Mouse (Mus musculus): Measurements from ENCODE around the gene Dnm3. TPM values are rescaled to one million over a fixed set of nuclear protein-coding genes. Genes with fewer than 3 reads are reported as not detected.

Dnm3 gene
- polyA plus RNA-seq, 1 experiment from 2014 or later, result 2.8 TPM

GRCm38 (mm10) chr1:162158486-162158885 lies 319.3 kb downstream of the Dnm3 start:
- no peak overlapping the region for H3K4me2 ChIP-seq (ENCODE audit: low read depth, low read length)
- no peaks in the 10 kb centered on the region for H3K36me3 ChIP-seq (ENCODE audit: control insufficient read depth, insufficient read depth, low read length)
- H3K9me3 ChIP-seq (ENCODE audit: control insufficient read depth, low read length), result no peaks in the 10 kb centered on the region
- no peak for ATAC-seq (ENCODE audit: low read depth)
- no peak overlapping the region for H3K27ac ChIP-seq (ENCODE audit: low read length)
- 78% methylated on average over 2 of the region's 2 CpGs for WGBS
- H3K9ac ChIP-seq (ENCODE audit: low read length), result no peak overlapping the region
- H3K4me3 ChIP-seq (ENCODE audit: low read length), result no peak overlapping the region
- H3K4me1 ChIP-seq (replicated peaks; ENCODE audit: control insufficient read depth, insufficient read depth, low read length), result no peaks in the 10 kb centered on the region; the same call in 1 of the 2 replicates
- H3K27me3 ChIP-seq (ENCODE audit: control insufficient read depth, insufficient read depth, low read depth, low read length), result no peaks in the 10 kb centered on the region

GRCm38 (mm10) chr1:162157659-162158058 lies 320.2 kb downstream of the Dnm3 start:
- Histone ChIP-seq H3K36me3 (ENCODE audit: control insufficient read depth, insufficient read depth, low read length) (no peaks in the 10 kb centered on the region), H3K27ac (ENCODE audit: low read length) (no peak overlapping the region), H3K4me1 (replicated peaks; ENCODE audit: control insufficient read depth, insufficient read depth, low read length) (no peaks in the 10 kb centered on the region; the same call in 1 of the 2 replicates), H3K4me3 (ENCODE audit: low read length) (no peak overlapping the region), H3K9me3 (ENCODE audit: control insufficient read depth, low read length) (no peaks in the 10 kb centered on the region), H3K9ac (ENCODE audit: low read length) (no peak overlapping the region), H3K27me3 (ENCODE audit: control insufficient read depth, insufficient read depth, low read depth, low read length) (no peaks in the 10 kb centered on the region), H3K4me2 (ENCODE audit: low read depth, low read length) (no peak overlapping the region)
- WGBS, result 75% methylated on average over 5 of the region's 5 CpGs
- no peak for ATAC-seq (ENCODE audit: low read depth)

- no peak overlapping the region for H3K4me2 ChIP-seq (ENCODE audit: low read depth, low read length)
- no peak overlapping the region for H3K4me3 ChIP-seq (ENCODE audit: low read length)
- H3K36me3 ChIP-seq (ENCODE audit: control insufficient read depth, insufficient read depth, low read length), result no peaks in the 10 kb centered on the region
- no peaks in the 10 kb centered on the region for H3K27me3 ChIP-seq (ENCODE audit: control insufficient read depth, insufficient read depth, low read depth, low read length)
- no peak for ATAC-seq (ENCODE audit: low read depth)
- no peak overlapping the region for H3K27ac ChIP-seq (ENCODE audit: low read length)
- H3K9me3 ChIP-seq (ENCODE audit: control insufficient read depth, low read length), result no peaks in the 10 kb centered on the region
- no peaks in the 10 kb centered on the region; the same call in 1 of the 2 replicates for H3K4me1 ChIP-seq (replicated peaks; ENCODE audit: control insufficient read depth, insufficient read depth, low read length)
- H3K9ac ChIP-seq (ENCODE audit: low read length), result no peak overlapping the region
- 42% methylated on average over 5 of the region's 5 CpGs for WGBS
Measured at GRCm38 (mm10) chr1:162156873-162157272, 321.0 kb downstream of the Dnm3 start.

GRCm38 (mm10) chr1:162155546-162155945 lies 322.3 kb downstream of the Dnm3 start:
- ATAC-seq (ENCODE audit: low read depth), result no peak
- Histone ChIP-seq H3K36me3 (ENCODE audit: control insufficient read depth, insufficient read depth, low read length) (no peaks in the 10 kb centered on the region), H3K9me3 (ENCODE audit: control insufficient read depth, low read length) (no peaks in the 10 kb centered on the region), H3K27ac (ENCODE audit: low read length) (no peak overlapping the region), H3K27me3 (ENCODE audit: control insufficient read depth, insufficient read depth, low read depth, low read length) (no peaks in the 10 kb centered on the region), H3K9ac (ENCODE audit: low read length) (no peak overlapping the region), H3K4me2 (ENCODE audit: low read depth, low read length) (no peak overlapping the region), H3K4me1 (replicated peaks; ENCODE audit: control insufficient read depth, insufficient read depth, low read length) (no peaks in the 10 kb centered on the region; the same call in 1 of the 2 replicates), H3K4me3 (ENCODE audit: low read length) (no peak overlapping the region)
- WGBS, result 71% methylated on average over 3 of the region's 3 CpGs

GRCm38 (mm10) chr1:162153118-162153517 lies 324.7 kb downstream of the Dnm3 start:
- 84% methylated on average over 5 of the region's 5 CpGs for WGBS

GRCm38 (mm10) chr1:162149730-162150129 lies 328.1 kb downstream of the Dnm3 start:
- Histone ChIP-seq H3K9ac (ENCODE audit: low read length) (no peak overlapping the region), H3K36me3 (ENCODE audit: control insufficient read depth, insufficient read depth, low read length) (no peaks in the 10 kb centered on the region), H3K4me1 (replicated peaks; ENCODE audit: control insufficient read depth, insufficient read depth, low read length) (no peaks in the 10 kb centered on the region; the same call in 1 of the 2 replicates), H3K4me2 (ENCODE audit: low read depth, low read length) (no peak overlapping the region), H3K4me3 (ENCODE audit: low read length) (no peak overlapping the region), H3K9me3 (ENCODE audit: control insufficient read depth, low read length) (no peaks in the 10 kb centered on the region), H3K27ac (ENCODE audit: low read length) (no peak overlapping the region), H3K27me3 (ENCODE audit: control insufficient read depth, insufficient read depth, low read depth, low read length) (no peaks in the 10 kb centered on the region)
- ATAC-seq (ENCODE audit: low read depth), result peak; percentile 49
- WGBS, result 75% methylated on average over 3 of the region's 3 CpGs

More at GRCm38 (mm10) chr1:162153118-162153517, 324.7 kb downstream of the Dnm3 start:
- no peaks in the 10 kb centered on the region for H3K36me3 ChIP-seq (ENCODE audit: control insufficient read depth, insufficient read depth, low read length)
- no peak overlapping the region for H3K4me3 ChIP-seq (ENCODE audit: low read length)
- no peaks in the 10 kb centered on the region for H3K27me3 ChIP-seq (ENCODE audit: control insufficient read depth, insufficient read depth, low read depth, low read length)
- no peak overlapping the region for H3K4me2 ChIP-seq (ENCODE audit: low read depth, low read length)
- H3K9me3 ChIP-seq (ENCODE audit: control insufficient read depth, low read length), result no peaks in the 10 kb centered on the region
- no peak for ATAC-seq (ENCODE audit: low read depth)
- H3K9ac ChIP-seq (ENCODE audit: low read length), result no peak overlapping the region
- no peak overlapping the region for H3K27ac ChIP-seq (ENCODE audit: low read length)
- no peaks in the 10 kb centered on the region; the same call in 1 of the 2 replicates for H3K4me1 ChIP-seq (replicated peaks; ENCODE audit: control insufficient read depth, insufficient read depth, low read length)

- ATAC-seq (ENCODE audit: low read depth), result no peak
- 75% methylated on average over 3 of the region's 3 CpGs for WGBS
Measured at GRCm38 (mm10) chr1:162147554-162147953, 330.3 kb downstream of the Dnm3 start.

GRCm38 (mm10) chr1:162145748-162146147 lies 332.1 kb downstream of the Dnm3 start:
- Histone ChIP-seq H3K27me3 (ENCODE audit: control insufficient read depth, insufficient read depth, low read depth, low read length) (no peaks in the 10 kb centered on the region), H3K36me3 (ENCODE audit: control insufficient read depth, insufficient read depth, low read length) (no peaks in the 10 kb centered on the region), H3K4me3 (ENCODE audit: low read length) (no peak overlapping the region), H3K4me2 (ENCODE audit: low read depth, low read length) (no peak overlapping the region), H3K4me1 (replicated peaks; ENCODE audit: control insufficient read depth, insufficient read depth, low read length) (peaks cover 5% of the 10 kb centered on the region), H3K9me3 (ENCODE audit: control insufficient read depth, low read length) (no peaks in the 10 kb centered on the region), H3K27ac (ENCODE audit: low read length) (no peak overlapping the region), H3K9ac (ENCODE audit: low read length) (no peak overlapping the region)
- WGBS, result 65% methylated on average over 5 of the region's 6 CpGs
- no peak for ATAC-seq (ENCODE audit: low read depth)

More at GRCm38 (mm10) chr1:162147554-162147953, 330.3 kb downstream of the Dnm3 start:
- no peaks in the 10 kb centered on the region for H3K27me3 ChIP-seq (ENCODE audit: control insufficient read depth, insufficient read depth, low read depth, low read length)
- peaks cover 5% of the 10 kb centered on the region for H3K4me1 ChIP-seq (replicated peaks; ENCODE audit: control insufficient read depth, insufficient read depth, low read length)
- no peaks in the 10 kb centered on the region for H3K36me3 ChIP-seq (ENCODE audit: control insufficient read depth, insufficient read depth, low read length)
- no peak overlapping the region for H3K9ac ChIP-seq (ENCODE audit: low read length)
- no peak overlapping the region for H3K4me3 ChIP-seq (ENCODE audit: low read length)
- H3K27ac ChIP-seq (ENCODE audit: low read length), result no peak overlapping the region
- H3K9me3 ChIP-seq (ENCODE audit: control insufficient read depth, low read length), result no peaks in the 10 kb centered on the region
- no peak overlapping the region for H3K4me2 ChIP-seq (ENCODE audit: low read depth, low read length)

- Histone ChIP-seq H3K27me3 (ENCODE audit: control insufficient read depth, insufficient read depth, low read depth, low read length) (no peaks in the 10 kb centered on the region), H3K36me3 (ENCODE audit: control insufficient read depth, insufficient read depth, low read length) (no peaks in the 10 kb centered on the region), H3K9me3 (ENCODE audit: control insufficient read depth, low read length) (no peaks in the 10 kb centered on the region), H3K4me3 (ENCODE audit: low read length) (no peak overlapping the region), H3K9ac (ENCODE audit: low read length) (no peak overlapping the region), H3K4me2 (ENCODE audit: low read depth, low read length) (no peak overlapping the region), H3K27ac (ENCODE audit: low read length) (no peak overlapping the region), H3K4me1 (replicated peaks; ENCODE audit: control insufficient read depth, insufficient read depth, low read length) (peaks cover 5% of the 10 kb centered on the region)
- ATAC-seq (ENCODE audit: low read depth), result no peak
- WGBS, result 67% methylated on average over 1 of the region's 1 CpGs
Measured at GRCm38 (mm10) chr1:162144992-162145391, 332.8 kb downstream of the Dnm3 start.
